Mouse (Mus musculus) heart, embryonic 12.5 days (tissue): ENCODE measurements around the gene Pygm. TPM values are rescaled to one million over a fixed set of nuclear protein-coding genes. Genes with fewer than 3 reads are reported as not detected.

Experiments used
- ATAC-seq: fragments of 200-750 bp; cut with Nextera tagmentation; 2 replicates; pipeline ENCODE4 v1.8.0; 2017; ENCODE audit warnings: moderate TSS enrichment, moderate library complexity; ENCODE audit not compliant: insufficient number of reproducible peaks, low FRiP score
- H3K27ac ChIP-seq: fragments of 300-500 bp; sonication (generic); 2 replicates; pipeline ENCODE4 v1.5.1; 2016; ENCODE audit warnings: mild to moderate bottlenecking, moderate library complexity; ENCODE audit not compliant: poor library complexity, severe bottlenecking
- H3K27me3 ChIP-seq: fragments of 300-500 bp; sonication (generic); replicated peaks from 2 replicates; pipeline ENCODE4 v1.6.1; 2016; ENCODE audit warnings: mild to moderate bottlenecking, moderate library complexity
- H3K36me3 ChIP-seq: fragments of 300-500 bp; sonication (generic); 2 replicates; pipeline ENCODE4 v1.6.1; 2016; ENCODE audit warnings: mild to moderate bottlenecking, moderate library complexity
- H3K4me1 ChIP-seq: fragments of 300-500 bp; sonication (generic); replicated peaks from 2 replicates; pipeline ENCODE4 v1.6.1; 2016; ENCODE audit warnings: mild to moderate bottlenecking
- H3K4me2 ChIP-seq: fragments of 300-500 bp; sonication (generic); 2 replicates; pipeline ENCODE4 v1.6.1; 2016; ENCODE audit warnings: mild to moderate bottlenecking, moderate library complexity
- H3K4me3 ChIP-seq: fragments of 300-500 bp; sonication (generic); 2 replicates; pipeline ENCODE4 v1.5.1; 2016; ENCODE audit warnings: mild to moderate bottlenecking
- H3K9ac ChIP-seq: fragments of 300-500 bp; sonication (generic); 2 replicates; pipeline ENCODE4 v1.6.1; 2016; ENCODE audit warnings: mild to moderate bottlenecking, moderate library complexity
- H3K9me3 ChIP-seq: fragments of 300-500 bp; sonication (generic); replicated peaks from 2 replicates; pipeline ENCODE4 v1.6.1; 2016; ENCODE audit warnings: mild to moderate bottlenecking, moderate library complexity
- WGBS: fragments of 180-500 bp; shearing (Covaris S2); methylation state at CpG from one replicate; pipeline ENCODE4 v1.1.7; 2016; 5-methylcytosine and 5-hydroxymethylcytosine counted together
- polyA plus RNA-seq: library from polyadenylated mRNA; unstranded; fragments of >200 nt; fragmentation: Nextera tagmentation; extraction: Ambion mirVana; gene quantifications from 2 replicates; pipeline ENCODE4 v1.2.1, GENCODE M21; 2016

Pygm gene
- polyA plus RNA-seq, result 224 and 234 TPM in 2 replicates

GRCm38 (mm10) chr19:6384128-6384527 lies at the start of gene Pygm:
Gene Pygm, plus strand, starts transcription at chr19:6384399.
- ATAC-seq, result peak; percentile 63

GRCm38 (mm10) chr19:6334673-6335457 lies 49.3 kb upstream of the Pygm start, which contains the start of gene Men1:
Gene Men1, plus strand, starts transcription at chr19:6334979.
- Histone ChIP-seq H3K9ac (peak within 1 kb of the TSS; percentile 94), H3K27ac (peak within 1 kb of the TSS; percentile 68), H3K4me1 (peaks cover 33% of the 10 kb centered on the region), H3K36me3 (peaks cover 33% of the 10 kb centered on the region), H3K27me3 (no peaks in the 10 kb centered on the region), H3K9me3 (no peaks in the 10 kb centered on the region), H3K4me2 (peak within 1 kb of the TSS; percentile 96), H3K4me3 (peak within 1 kb of the TSS; percentile 87)
- ATAC-seq, result peak; percentile 87
- 1% methylated on average over 43 of the region's 43 CpGs for WGBS

More at GRCm38 (mm10) chr19:6384128-6384527, at the start of gene Pygm:
- Histone ChIP-seq H3K27me3 (no peaks in the 10 kb centered on the region), H3K4me2 (peak within 1 kb of the TSS; percentile 79), H3K9me3 (no peaks in the 10 kb centered on the region), H3K27ac (peak within 1 kb of the TSS; percentile 92), H3K36me3 (peaks cover 34% of the 10 kb centered on the region), H3K4me1 (peaks cover 50% of the 10 kb centered on the region), H3K9ac (peak within 1 kb of the TSS; percentile 76), H3K4me3 (peak within 1 kb of the TSS; percentile 49)
- 7% methylated on average over 7 of the region's 7 CpGs for WGBS

- H3K4me2 ChIP-seq, result peak overlapping the region; percentile 96
- H3K27ac ChIP-seq, result peak overlapping the region; percentile 68
- H3K36me3 ChIP-seq, result peaks cover 37% of the 10 kb centered on the region
- H3K27me3 ChIP-seq, result no peaks in the 10 kb centered on the region
- H3K9ac ChIP-seq, result peak overlapping the region; percentile 94
- ATAC-seq, result no peak
- H3K4me3 ChIP-seq, result peak overlapping the region; percentile 87
- WGBS, result under 1% methylated on average over 24 of the region's 25 CpGs
- no peaks in the 10 kb centered on the region for H3K9me3 ChIP-seq
- peaks cover 38% of the 10 kb centered on the region for H3K4me1 ChIP-seq
Observed at GRCm38 (mm10) chr19:6335458-6335827, 48.8 kb upstream of the Pygm start.

GRCm38 (mm10) chr19:6336920-6337319 lies 47.3 kb upstream of the Pygm start:
- Histone ChIP-seq H3K4me1 (peaks cover 41% of the 10 kb centered on the region), H3K4me3 (peak overlapping the region; percentile 87), H3K9ac (peak overlapping the region; percentile 94), H3K27me3 (no peaks in the 10 kb centered on the region), H3K27ac (no peak overlapping the region), H3K9me3 (no peaks in the 10 kb centered on the region), H3K4me2 (peak overlapping the region; percentile 96), H3K36me3 (peaks cover 37% of the 10 kb centered on the region)
- WGBS, result 93% methylated on average over 10 of the region's 10 CpGs
- ATAC-seq, result no peak

- no peak for ATAC-seq
- Histone ChIP-seq H3K36me3 (peaks cover 39% of the 10 kb centered on the region), H3K4me3 (no peak overlapping the region), H3K9me3 (no peaks in the 10 kb centered on the region), H3K27me3 (no peaks in the 10 kb centered on the region), H3K4me1 (peaks cover 48% of the 10 kb centered on the region), H3K4me2 (no peak overlapping the region), H3K9ac (no peak overlapping the region), H3K27ac (no peak overlapping the region)
- WGBS, result 95% methylated on average over 7 of the region's 7 CpGs
Observed at GRCm38 (mm10) chr19:6338171-6338570, 46.0 kb upstream of the Pygm start.

GRCm38 (mm10) chr19:6338716-6339115 lies 45.5 kb upstream of the Pygm start:
- 88% methylated on average over 11 of the region's 11 CpGs for WGBS
- H3K9ac ChIP-seq, result no peak overlapping the region
- no peak for ATAC-seq

GRCm38 (mm10) chr19:6339191-6339590 lies 45.0 kb upstream of the Pygm start:
- Histone ChIP-seq H3K4me3 (no peak overlapping the region), H3K27me3 (no peaks in the 10 kb centered on the region), H3K4me2 (no peak overlapping the region), H3K9ac (no peak overlapping the region), H3K4me1 (peaks cover 46% of the 10 kb centered on the region), H3K36me3 (peaks cover 46% of the 10 kb centered on the region), H3K9me3 (no peaks in the 10 kb centered on the region), H3K27ac (no peak overlapping the region)
- 89% methylated on average over 6 of the region's 6 CpGs for WGBS
- no peak for ATAC-seq

More at GRCm38 (mm10) chr19:6338716-6339115, 45.5 kb upstream of the Pygm start:
- H3K27me3 ChIP-seq, result no peaks in the 10 kb centered on the region
- H3K9me3 ChIP-seq, result no peaks in the 10 kb centered on the region
- H3K27ac ChIP-seq, result no peak overlapping the region
- H3K36me3 ChIP-seq, result peaks cover 42% of the 10 kb centered on the region
- no peak overlapping the region for H3K4me3 ChIP-seq
- H3K4me2 ChIP-seq, result no peak overlapping the region
- H3K4me1 ChIP-seq, result peaks cover 48% of the 10 kb centered on the region

GRCm38 (mm10) chr19:6339890-6340504 lies 44.2 kb upstream of the Pygm start:
- no peaks in the 10 kb centered on the region for H3K27me3 ChIP-seq
- H3K4me3 ChIP-seq, result peak overlapping the region; percentile 68; the same call in 1 of the 2 replicates
- H3K9ac ChIP-seq, result no peak overlapping the region; the same call in 1 of the 2 replicates
- H3K4me2 ChIP-seq, result peak overlapping the region; percentile 92
- no peaks in the 10 kb centered on the region for H3K9me3 ChIP-seq
- peaks cover 42% of the 10 kb centered on the region for H3K4me1 ChIP-seq
- 72% methylated on average over 15 of the region's 15 CpGs for WGBS
- peak overlapping the region; percentile 59; the same call in 1 of the 2 replicates for H3K27ac ChIP-seq
- ATAC-seq, result no peak
- H3K36me3 ChIP-seq, result peaks cover 52% of the 10 kb centered on the region

- H3K36me3 ChIP-seq, result peaks cover 60% of the 10 kb centered on the region
- peaks cover 40% of the 10 kb centered on the region for H3K4me1 ChIP-seq
- peak within 1 kb of the TSS; percentile 82 for H3K9ac ChIP-seq
- WGBS, result 4% methylated on average over 70 of the region's 72 CpGs
- H3K4me2 ChIP-seq, result peak within 1 kb of the TSS; percentile 92
- no peaks in the 10 kb centered on the region for H3K9me3 ChIP-seq
- ATAC-seq, result peak; percentile 89
- peak within 1 kb of the TSS; percentile 68 for H3K4me3 ChIP-seq
- peak within 1 kb of the TSS; percentile 59 for H3K27ac ChIP-seq
- H3K27me3 ChIP-seq, result no peaks in the 10 kb centered on the region
Observed at GRCm38 (mm10) chr19:6340524-6341452, 43.4 kb upstream of the Pygm start, which contains the start of gene Map4k2. Gene Map4k2, plus strand, starts transcription at chr19:6341135.

GRCm38 (mm10) chr19:6341453-6342077 lies 42.6 kb upstream of the Pygm start:
- peak; percentile 30; the same call in 1 of the 2 replicates for ATAC-seq
- peak overlapping the region; percentile 30; the same call in 1 of the 2 replicates for H3K27ac ChIP-seq
- peaks cover 32% of the 10 kb centered on the region for H3K4me1 ChIP-seq
- peak overlapping the region; percentile 82 for H3K9ac ChIP-seq
- H3K36me3 ChIP-seq, result peaks cover 68% of the 10 kb centered on the region
- H3K27me3 ChIP-seq, result no peaks in the 10 kb centered on the region
- H3K9me3 ChIP-seq, result no peaks in the 10 kb centered on the region
- H3K4me2 ChIP-seq, result peak overlapping the region; percentile 92
- WGBS, result 12% methylated on average over 23 of the region's 23 CpGs
- peak overlapping the region; percentile 68 for H3K4me3 ChIP-seq
